Mouse (Mus musculus) layer of hippocampus, postnatal 36 days (tissue): Measurements from ENCODE around the gene Abcb11. TPM values are rescaled to one million over a fixed set of nuclear protein-coding genes. Genes with fewer than 3 reads are reported as not detected.
"Not testable (repeated sequence)": the region's sequence is repeated elsewhere in the genome, so short reads cannot be mapped to it uniquely, and the experiment has no call there.

Source experiments
- DNase-seq, 2 experiments: peaks; one replicate each; pipeline ENCODE4 v3.0.0; 2022
- total RNA-seq, 2 experiments: library from RNA; stranded (reverse); gene quantifications; 2 replicates each; pipeline ENCODE4 v1.2.3; 2021

Gene Abcb11
- not detected for total RNA-seq

DNA sequence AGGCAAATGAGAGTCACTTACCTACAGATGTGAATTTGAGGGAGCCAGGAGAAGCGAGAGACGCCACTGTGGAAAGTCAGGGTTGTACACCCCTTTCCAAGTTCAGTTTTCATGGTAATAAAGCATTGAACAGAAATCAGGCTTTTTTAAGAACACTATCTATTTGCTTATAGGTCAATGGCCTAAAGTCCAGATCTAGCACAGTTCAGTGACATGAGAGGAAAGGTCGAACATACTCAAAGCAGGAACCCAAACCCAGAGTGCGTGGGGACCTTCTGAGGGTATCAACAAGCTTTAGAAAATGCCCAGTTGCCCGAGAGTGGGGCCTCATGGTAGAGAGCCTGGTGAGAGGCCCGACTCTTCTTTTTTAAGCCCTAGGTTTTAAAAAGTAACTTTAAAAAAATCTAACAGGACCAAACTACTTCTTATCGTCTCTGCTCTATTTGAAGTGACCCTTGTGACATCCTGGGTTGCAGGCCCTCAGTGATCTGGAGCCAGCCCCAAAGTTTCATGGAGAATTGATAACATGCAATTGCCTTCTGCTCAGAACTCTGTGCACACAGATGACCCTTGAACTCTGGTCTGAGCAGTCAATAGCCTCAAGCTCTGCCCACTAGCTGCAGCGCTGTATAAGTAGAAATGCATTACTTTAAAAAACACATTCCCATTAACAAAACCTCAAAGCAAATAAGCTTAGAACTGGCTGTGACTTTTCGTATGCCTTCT lies at the start of gene Abcb11:
TSS of gene Abcb11 (minus strand) at position 121 of the 726 bp plus-strand sequence.
- DNase-seq, result no peak

DNA sequence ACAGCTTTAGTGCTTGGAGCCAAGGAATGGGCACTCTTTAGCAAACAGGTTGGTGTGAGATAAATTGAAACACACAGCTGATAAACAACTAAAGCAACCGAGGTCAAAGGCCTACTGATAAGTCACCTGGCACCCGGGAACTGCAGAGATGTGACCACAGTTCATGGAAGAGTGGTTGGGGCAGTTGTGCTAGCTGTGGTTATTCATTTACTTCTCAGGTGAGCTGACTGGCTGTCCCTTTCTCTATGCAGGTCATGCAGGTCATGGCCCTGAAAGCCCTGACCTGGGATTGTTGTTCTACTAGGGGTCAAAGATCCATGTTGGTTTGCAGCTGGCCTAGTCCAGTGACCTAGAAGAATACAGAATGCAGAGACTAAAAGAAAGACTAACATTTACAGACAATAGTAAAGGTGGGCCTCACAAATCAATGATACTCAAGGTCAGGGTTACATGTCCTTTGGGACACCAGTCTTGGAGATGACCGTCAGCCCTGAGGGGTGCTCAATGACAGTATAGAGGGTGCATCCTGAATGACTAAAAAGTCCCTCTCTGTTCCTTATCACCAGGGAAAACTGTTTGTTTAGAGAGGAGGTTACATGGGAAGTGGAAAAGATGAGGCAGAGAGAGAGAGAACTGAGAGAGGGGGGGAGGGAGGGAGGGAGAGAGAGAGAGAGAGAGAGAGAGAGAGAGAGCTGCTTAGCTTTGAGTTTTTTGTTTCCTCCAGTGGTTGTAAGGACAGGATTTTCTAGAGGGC lies 43.9 kb upstream of the Abcb11 start:
- DNase-seq, result no peak

DNA sequence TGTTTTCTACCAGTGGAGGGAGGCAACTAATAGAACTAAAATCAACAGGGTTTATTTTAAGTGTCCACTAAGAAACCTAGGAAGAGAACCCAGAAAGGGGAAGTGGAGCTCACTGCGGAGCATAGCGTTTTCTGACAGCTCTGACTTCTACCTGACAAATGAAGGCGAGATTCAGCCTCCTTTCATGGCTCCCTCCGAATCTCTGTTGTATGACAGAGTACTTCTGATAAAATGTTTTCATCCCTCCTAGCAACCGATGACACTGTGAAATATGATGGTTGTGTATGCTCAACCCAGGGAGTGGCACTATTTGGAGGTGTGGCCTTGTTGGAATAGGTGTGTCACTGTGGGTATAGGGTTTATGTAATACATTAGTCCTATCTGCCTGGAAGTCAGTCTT lies 40.4 kb upstream of the Abcb11 start:
- DNase-seq, result no peak

DNA sequence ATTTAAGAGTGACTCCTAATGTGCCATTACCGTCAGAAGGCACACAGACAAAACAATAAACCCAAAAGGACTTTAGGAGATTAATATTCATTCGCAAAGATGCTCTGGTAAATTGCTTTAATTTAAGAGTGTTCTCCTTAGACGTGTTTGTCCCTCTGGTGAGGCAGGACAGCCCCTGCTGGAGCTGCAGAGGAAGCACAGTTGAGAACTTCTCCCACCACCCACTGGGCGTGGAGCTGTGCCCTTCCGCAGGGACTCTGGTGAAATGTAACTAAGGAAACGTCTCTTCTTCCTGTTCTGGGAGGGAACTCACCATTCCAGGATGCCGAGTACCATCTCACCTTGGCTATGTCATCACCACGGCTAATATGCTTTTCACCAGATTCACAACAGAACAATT lies 39.3 kb upstream of the Abcb11 start:
- no peak for DNase-seq

DNA sequence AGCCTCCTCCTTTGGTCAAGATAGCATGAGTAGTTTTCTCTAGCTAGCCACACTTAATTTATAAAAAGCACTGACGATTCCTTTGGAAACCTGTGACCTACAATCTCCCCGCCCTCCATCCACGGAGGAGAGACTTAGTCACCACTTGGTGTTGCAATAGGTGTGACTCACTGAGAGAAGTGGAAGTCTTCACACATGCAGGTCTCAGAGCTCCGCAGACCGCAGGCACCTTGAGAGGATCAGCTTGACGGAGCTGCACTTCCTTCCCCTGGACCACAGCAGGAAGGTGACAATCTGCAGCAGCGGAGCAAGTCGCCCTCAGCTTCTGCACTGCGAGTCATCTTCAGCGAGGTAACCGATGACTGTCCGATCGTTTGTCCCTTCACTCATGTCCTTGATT lies 37.9 kb upstream of the Abcb11 start, which contains the start of gene Dhrs9:
TSS of gene Dhrs9 (plus strand) at position 165 of the 400 bp plus-strand sequence.
- no peak for DNase-seq

DNA sequence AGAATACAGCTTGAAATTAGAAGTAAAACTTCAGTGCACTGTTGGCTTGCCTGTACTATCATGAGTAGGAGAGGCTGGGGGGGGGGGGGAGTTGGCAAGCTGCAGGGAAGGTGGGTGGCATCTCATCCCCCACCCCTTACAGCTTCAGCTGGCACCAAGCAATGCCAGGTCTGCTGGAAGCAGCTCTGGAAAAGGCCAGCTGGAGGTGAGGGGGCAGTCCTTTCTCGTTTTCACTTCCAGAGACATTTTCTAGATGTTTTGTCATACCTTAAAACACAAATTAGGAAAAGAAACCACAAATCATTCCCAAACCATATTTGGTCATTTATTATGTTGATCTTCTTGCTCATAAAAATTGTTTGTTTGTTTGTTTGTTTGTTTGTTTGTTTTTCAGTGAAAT lies 37.4 kb upstream of the Abcb11 start:
- DNase-seq, result no peak

DNA sequence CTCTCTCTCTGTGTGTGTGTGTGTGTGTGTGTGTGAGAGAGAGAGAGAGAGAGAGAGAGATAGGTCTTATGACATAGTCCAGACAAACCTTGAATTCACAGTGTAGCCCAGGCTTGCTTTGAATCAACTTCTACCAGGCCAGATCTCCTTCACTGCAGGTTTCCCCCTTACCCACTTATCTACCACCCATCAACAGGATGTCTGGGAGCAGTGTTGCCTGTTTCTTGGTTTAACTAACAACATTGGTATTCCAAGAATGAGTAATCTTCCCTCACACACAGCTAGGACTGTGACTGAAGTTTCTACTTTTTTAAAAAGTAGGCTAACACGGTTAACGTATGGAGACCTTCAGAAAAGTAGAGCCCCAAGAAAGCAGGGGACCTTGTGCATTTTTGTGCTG lies 34.4 kb upstream of the Abcb11 start:
- DNase-seq, result no peak

DNA sequence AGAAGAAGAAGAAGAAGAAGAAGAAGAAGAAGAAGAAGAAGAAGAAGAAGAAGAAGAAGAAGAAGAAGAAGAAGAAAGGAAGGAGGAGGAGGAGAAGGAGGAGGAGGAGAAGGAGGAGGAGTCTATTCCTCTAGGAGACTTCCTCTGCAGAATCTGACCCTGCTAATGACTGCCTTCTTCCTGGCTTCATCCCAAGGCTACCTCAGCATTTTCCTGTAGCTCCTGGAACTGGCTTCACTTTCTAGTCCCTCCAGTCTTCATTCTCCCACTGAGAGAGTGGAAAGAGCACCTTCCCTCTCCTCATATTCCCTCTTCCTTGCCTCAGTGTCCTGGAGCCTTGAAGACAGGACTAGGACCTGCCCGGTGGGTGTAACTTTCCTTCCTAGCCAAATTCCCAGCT lies 22.9 kb upstream of the Abcb11 start:
- DNase-seq, result no peak

DNA sequence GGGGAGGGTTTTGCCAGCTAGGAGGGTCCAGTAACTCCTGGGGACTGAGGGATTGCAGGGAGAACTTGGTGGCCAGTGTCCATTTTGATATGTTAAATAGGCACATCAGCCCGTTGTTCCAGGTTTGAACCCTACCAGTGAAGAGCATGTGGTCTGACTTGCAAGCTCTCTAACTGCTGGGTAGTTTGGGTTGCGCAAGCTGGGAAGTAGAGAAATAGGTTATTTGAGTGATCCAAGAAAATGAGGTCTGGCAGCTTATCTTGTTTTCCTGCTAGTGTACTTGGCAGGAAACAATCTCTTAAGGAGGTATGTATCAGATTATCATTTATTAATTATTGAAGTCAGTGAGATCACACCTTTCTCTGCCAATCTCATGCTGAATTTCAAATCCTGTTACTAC lies 22.4 kb upstream of the Abcb11 start:
- DNase-seq, result no peak

DNA sequence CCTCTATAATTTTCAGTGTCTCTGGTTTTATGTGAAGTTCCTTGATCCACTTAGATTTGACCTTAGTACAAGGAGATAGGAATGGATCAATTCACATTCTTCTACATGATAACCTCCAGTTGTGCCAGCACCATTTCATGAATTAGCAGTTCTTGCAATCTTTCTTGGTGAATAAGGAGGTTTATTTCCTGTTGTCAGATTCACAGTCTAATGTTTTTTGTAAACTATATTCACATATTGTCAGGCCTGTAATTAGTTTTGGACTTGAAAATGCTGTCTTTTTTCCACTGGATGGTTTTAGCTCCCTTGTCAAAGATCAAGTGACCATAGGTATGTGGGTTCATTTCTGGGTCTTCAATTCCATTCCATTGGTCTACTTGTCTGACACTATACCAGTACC lies 13.0 kb upstream of the Abcb11 start:
- DNase-seq, result not testable (repeated sequence)

DNA sequence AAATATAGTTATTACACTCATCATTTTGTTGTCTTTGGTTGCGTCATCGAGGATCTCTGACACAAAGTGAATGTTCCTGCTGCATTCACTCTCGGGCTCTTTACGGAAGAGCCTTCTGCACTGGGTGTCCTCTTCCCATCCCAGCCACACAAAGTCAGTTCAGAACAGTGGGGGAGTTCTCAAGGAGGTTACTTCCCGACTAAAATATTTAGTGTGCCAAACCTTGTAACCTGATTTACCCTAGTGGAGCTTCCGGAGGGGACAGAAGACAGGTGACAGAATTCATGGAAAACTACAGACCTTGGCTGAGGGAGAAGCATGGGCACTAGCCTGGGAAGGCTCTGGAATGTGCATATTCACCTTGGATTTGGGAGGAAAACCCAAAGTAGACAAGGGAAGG lies 910 bp downstream of the Abcb11 start:
- no peak for DNase-seq

DNA sequence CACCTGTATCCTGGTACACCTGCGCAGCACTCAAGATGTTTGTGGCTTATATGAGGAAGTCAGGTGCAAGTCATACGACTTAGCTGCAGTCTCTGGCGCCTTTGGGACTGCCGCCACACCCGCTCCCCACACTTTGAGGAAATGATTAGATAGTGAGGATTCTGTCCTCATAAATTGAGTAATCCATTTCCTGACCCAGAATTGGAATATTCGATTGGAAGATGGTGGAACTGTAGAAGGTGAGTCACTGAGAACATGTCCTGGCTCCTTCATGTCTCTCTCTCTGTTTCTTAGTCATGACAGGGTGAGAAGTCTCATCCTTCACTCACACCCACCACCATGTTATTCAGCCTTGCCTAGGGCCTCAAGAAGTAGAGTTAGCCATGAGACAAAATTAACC lies 10.9 kb downstream of the Abcb11 start:
- not testable (repeated sequence) for DNase-seq

DNA sequence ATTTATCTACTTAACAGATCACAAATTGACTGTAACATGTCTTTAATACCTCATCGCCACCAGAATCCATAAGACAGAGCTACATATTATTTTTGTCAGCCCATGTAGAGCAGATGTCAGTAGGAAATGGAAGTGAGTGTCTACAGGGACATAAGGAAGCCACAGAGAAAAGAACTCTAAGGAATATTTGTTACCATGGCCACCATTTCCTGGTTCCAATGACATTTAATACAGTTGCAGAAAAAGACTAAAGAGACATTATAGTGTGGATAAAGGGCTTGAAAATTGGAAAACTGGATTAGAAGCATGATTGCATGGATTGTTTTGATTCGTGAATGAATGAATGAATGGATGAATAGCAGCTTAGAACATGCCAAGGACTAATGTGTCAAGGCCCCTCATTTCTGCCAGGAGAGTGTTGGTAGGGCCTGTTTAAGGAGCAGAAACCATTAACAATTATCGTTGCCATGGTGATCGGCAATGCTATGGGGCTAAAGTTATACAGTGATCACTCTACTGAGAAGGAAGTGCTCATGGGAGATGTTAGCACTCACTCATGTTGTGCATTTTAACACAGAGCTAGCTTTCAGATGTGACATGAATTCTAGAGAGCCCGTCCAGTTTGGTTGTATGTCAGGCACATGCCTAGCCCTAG lies 13.8 kb downstream of the Abcb11 start:
- DNase-seq, result no peak

DNA sequence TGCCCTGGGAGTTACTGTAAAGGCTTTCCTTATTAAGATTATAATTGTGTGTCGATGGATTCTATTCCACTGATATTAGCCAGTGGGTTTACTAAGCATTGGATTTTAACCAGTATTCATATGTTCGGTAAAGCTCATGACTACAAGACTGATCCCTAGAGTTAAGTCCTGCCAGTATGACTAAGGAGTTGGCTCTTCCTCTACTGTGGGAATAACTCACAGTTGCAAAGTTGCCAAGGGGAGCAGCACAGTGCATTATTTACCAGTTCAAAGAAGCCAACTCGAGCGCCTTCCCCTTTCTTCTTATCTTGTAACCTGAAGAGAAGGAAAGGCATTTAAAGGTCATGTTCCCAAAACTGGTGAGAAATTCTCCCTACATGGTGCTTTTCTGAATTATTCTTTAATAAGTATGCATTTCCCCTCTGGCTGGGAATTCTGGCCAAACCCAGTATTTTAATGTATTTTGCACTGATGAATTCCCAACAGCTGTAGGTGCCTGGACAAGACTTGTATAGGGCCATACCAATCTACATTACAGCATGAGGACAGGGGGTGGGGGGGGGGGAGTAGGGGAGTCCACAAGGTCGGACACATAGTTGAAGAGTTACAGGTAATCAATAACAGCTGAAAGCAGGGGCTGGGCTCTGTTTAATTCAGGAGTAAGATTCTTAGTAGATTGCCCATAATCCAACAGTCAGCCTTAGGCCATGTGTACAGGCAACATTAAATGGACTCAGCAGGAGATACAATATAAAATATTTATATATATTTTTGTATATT lies 17.3 kb downstream of the Abcb11 start:
- no peak for DNase-seq

DNA sequence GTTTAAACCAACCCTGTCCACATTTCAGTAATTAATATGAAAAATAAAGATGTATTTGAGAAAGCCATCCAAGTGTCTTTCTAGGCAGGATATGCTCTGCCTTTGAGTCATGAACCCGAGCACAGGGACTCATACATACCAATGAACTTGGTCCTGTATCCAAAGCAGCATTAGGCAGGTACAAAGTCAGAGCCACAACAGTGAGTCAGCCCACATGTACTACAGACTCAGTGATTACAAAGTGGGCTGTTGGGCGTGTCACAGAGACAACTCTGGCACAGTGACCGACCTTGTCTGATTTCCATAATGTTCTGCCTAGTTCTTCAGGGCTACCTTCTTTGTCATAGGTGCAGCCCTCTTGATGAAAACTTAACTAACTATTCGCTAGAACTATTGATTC lies 19.4 kb downstream of the Abcb11 start:
- DNase-seq, result no peak

DNA sequence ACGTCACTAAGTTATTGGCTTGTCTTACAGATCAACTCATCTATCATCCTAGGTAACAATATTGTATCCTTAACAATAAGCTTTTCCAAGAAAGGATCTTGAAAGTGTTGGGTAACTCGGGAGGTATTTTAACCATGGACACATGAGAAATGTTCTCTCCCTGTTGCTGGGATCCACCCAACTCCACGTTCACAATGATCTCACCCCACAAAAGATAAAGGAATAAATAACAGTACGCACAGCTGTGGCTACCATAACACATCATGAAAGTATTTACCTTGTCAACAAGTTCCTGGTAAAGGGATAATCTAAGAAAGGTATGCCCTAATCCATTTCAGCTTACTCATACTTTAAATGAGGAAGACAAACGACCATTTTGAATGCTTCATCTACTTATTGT lies 21.0 kb downstream of the Abcb11 start:
- no peak for DNase-seq

DNA sequence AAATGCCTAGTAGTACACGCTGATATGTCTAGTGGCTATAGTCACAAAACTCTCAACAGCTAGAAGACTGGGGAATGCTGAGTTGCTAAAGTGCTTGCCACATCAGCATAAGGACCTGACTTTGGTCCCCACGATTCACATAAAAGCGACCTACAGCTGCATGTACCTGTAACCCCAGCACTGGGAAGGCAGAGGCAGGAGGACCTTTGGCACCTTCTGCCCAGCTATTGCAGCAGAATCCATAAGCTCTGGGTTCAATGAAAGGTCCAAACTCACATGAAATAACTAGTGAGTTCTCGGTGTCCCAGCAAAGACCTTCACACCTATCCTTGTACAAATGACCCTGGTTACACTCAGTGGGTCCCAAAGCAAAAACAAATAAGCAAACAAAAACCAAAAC lies 31.1 kb downstream of the Abcb11 start:
- DNase-seq, result no peak

DNA sequence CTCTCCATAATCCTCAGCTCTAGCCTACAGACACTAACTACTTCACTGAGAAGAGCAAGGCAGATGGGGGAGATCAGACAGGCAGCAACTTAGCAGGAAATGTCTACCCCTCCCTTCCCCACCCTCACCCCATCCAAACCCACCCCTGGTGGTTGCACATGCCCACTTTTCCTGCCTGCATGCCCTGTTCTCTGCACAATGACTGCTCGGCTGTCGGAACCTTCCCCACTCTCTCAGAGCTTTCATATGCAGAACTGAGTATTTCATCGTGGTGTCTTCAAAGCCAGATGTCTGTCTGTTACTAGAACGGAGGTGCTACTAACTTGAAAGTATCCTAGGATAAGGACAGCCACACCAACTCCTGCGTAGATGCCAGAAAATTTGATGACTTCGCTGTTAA lies 34.3 kb downstream of the Abcb11 start:
- no peak for DNase-seq

DNA sequence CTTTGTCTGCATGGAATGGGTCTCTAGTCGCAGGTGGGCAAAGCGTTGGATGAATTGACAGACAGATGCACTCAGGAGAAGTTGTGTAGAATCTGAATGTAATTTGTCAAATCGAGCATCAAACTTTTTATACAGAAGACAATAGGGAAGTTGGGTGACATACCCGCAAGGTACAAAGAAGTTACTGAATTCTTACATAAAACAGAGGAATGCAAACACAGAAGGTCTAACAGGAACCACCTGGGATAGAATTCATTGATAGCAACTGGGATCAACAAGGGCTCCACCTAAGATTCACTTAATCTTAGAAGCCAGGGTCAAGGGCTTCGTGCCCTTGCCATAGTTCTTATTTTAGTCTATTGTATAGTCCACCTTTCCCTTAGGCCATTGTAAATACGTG lies 41.8 kb downstream of the Abcb11 start:
- not testable (repeated sequence) for DNase-seq

DNA sequence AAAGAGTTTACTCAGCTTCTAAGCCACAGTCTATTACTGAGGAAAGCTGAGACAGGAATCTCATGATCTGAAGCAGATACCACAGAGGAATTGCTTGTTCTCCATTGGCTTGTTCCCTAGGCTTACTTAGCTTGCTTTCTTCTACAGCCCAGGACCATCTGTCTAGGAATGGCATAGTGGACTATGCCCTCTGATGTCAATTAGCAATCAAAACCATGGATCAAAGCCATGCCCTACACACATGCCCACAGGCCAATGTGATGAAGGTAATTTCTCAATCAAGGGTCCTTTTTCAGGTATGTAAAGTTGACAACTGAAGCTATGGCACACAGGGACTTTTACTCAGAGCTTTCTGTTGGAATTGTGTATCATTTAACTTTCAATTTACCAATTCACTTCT lies 47.9 kb downstream of the Abcb11 start:
- no peak for DNase-seq

DNA sequence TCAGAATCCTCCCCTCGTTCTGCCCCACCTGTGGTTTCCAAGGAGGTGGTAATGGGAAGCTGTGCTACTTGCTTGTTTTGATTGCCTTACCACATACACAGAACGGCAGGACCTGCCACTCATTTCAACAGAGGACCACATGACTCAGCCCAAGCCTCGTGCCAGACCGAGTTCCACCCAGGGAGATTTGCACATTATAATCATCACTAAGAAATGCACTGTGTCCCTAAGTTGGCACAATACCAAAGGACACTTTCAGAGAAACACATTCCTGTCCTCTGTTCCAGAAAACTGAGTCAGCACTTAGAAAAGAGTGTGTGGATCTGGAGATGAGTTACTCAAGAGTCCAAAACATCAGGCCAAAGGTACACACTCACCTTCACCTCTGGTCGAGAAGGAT lies 53.4 kb downstream of the Abcb11 start:
- DNase-seq, result no peak

DNA sequence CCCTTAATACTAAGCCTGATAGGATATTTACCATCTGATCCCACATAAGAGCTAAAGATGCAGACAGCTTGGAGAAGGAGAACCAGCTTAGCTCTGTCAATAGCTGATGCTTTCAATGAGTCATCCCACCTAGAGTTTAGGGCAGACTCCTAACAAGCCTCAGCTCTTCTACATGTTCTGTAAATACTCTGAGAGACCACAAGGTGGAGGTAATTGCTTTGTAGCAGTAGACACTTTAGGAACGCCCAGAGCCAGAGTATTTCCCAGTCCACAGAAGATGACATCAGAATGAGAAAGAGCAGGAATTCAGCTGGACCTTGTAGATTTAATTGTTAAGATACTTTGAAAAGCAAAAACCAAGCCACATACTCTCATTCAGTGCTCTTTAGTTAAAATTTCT lies 66.5 kb downstream of the Abcb11 start:
- DNase-seq, result no peak

DNA sequence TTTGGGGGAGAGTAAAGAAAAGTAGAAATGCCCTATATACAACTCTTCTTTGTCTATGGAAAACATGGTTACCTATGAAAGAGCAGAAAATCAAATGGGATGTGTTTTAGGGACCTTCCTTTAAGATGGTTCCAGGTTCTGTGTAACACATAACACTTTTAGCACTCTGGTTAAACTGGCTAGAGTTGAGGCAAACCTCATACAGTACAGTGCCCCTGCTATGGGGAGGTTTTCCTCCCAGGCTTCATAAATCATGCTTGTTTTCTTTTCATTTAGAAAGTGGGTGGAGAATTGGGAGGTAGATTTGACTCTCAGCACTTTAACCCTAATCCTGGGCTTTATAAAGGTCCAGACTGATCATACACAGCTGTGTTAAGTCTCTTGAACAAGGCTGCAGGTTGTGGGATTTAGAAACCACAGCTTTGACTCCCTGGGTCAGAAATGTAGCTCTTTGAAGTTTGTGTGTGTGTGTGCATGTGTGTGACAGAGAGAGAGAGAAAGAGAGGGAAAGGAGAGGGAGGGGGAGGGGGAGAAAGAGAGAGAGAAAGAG lies 78.3 kb downstream of the Abcb11 start:
- no peak for DNase-seq
